Mouse (Mus musculus) right cerebral cortex, postnatal 36 days (tissue): ENCODE results near the gene Cdr2.
"Not testable (repeated sequence)": the region's sequence is repeated elsewhere in the genome, so short reads cannot be mapped to it uniquely, and the experiment has no call there.

Source experiments
- DNase-seq, 2 experiments: peaks; one replicate each; pipeline ENCODE4 v3.0.0; 2022; ENCODE audit warnings: low spot score in 2 of 2, mixed read lengths in 1 of 2

Gene Cdr2

DNA sequence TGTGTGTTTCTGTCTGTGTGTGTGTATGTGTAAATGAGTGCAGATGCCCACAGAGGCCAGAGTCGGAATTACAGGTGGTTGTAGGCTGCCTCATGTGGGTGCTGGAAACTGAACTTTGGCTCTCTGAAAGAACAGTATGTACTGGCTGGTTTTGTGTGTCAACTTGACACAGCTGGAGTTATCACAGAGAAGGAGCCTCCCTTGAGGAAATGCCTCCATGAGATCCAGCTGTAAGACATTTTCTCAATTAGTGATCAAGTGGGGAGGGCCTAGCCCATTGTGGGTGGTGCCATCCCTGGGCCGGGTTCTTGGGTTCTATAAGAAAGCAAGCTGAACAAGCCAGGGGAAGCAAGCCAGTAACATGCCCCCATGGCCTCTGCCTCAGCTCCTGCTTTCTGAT lies 9.6 kb downstream of the Cdr2 start:
- DNase-seq: not testable (repeated sequence)

- DNase-seq: no peak
Observed at GRCm38 (mm10) chr7:120970112-120970511, 12.0 kb downstream of the Cdr2 start.

DNA sequence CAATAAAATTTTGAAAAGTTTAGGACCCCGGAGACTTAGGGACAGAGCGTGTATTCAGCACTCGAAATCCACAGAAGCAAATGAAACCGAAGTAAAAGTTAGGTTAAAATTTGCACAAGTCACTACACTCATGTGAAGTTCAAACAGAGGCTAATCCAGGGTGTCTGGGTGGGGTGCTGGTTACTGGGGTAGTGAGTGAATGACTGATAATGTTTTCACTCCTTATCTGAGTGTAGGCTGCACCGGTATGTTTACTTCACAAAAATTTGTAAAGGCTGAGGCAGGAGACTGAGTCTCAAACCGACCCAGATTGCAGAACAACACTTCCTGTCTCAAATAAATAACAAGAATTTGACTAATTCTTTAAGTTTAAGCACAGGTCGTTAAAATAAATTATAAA lies 12.9 kb downstream of the Cdr2 start:
- no peak for DNase-seq

GRCm38 (mm10) chr7:120963126-120963525 lies 19.0 kb downstream of the Cdr2 start:
- no peak for DNase-seq

DNA sequence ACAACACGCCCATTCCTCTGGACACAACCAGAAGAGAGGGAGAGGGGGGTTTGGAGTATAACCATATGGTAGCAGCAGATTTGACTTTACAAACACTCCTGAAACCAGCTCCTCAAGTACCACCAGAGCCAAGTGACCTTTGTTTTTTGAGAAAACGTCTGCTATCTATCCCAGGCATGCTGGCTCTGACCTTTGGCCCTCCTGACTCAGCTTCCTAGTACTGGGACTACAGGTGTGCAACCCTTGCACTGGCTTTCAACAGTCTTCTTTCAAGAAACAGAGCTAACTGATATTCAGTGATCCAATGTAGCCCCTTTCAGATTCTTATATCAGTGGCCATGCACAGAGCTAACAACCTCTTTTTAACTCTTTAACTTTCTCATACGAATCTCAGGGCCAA lies 20.2 kb downstream of the Cdr2 start:
- no peak for DNase-seq

DNA sequence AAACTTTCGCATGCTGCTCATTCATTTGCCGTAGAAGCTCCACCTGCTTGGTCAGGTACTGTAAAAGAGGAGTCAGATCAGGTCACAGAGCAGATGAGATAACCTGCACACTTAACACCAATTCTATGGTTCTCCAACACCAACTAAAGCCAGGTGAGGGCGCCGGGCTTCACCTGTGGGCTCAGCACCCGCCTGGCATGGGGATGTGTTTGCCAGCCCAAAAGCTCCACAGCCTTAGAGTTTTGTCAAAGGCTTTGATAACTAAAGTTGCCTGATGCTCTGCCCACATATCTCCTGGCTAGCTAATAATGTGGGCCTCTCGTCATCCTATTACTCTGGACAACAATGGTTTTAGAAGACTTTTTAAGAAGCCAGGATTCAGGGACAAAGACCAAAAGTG lies 21.5 kb downstream of the Cdr2 start:
- DNase-seq: no peak

GRCm38 (mm10) chr7:120960116-120960515 lies 22.0 kb downstream of the Cdr2 start:
- no peak for DNase-seq

DNA sequence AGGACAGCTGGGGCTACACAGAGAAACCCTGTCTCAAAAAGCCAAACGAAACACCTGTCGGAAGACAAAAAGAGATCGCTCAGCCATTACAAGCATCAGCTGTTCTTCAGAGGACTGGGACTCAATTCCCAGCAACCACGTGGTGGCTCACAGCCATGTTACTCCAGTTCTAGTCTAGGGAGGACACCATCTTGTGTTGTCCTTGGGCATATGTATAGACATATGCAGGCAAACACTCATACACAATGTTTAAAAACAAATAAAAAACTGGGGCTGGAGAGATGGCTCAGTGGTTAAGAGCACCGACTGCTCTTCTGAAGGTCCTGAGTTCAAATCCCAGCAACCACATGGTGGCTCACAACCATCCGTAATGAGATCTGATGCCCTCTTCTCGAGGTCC lies 28.5 kb downstream of the Cdr2 start:
- not testable (repeated sequence) for DNase-seq

GRCm38 (mm10) chr7:120943936-120944509 lies 38.1 kb downstream of the Cdr2 start:
- DNase-seq: no peak

DNA sequence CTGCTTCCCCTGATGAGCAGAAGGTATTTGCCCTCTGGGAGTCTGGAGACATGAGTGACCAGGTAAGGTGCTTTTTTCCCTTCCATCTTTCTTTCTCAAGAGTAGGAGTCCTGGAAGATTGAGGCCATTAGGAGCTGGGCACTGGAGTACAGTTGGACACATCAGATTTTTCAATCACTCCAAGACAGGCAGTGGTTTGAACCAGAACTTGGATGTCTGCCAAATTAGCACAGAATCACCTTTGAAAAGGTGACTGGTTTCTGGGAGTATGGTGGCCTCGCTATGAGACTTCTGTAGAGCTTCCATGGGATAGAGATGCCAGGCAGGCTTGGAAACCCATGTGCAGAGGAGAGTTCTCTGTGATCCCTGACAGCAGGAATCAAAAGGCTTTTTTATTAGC lies 39.6 kb downstream of the Cdr2 start:
- DNase-seq: no peak

DNA sequence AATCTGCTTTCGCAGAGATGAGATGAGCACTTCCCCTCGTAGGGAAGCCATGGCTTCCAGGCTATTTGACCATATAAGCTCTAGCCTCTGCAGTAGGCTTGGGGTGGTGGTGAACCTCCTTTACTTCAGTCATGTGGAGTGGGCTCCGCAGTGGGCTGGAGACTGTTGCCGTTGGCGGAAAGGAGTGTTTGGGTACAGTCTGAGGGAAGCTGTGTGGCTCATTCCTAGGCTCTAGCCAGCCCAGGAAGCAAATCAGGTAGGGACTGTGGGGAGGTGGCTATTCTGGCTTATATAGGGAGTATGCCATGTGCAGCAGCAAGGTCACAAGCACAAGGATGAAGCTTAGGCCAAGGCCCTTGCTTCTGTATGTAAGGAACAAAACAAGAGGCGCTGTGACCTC lies 40.9 kb downstream of the Cdr2 start:
- no peak for DNase-seq

GRCm38 (mm10) chr7:120940343-120940742 lies 41.8 kb downstream of the Cdr2 start:
- DNase-seq: no peak

DNA sequence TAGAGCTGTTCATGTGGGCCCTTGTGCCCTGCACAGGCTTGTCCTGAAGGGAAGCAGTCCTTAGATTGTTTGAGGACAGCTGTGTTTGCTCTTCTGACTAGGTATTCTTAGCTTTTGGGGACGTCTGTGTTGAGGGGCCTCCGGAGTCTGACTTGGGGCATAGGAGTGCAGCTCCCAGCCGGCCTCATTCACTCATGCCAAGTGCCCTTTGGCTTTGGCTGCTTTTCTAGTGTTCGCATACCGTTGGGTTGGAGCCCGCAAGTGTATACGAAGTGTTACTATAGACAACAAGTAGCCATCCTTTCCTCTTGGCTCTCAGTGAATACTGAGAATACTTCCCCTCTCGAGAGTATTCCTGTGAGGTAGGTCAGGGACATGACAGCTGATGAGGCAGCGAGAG lies 43.9 kb downstream of the Cdr2 start:
- DNase-seq: no peak

DNA sequence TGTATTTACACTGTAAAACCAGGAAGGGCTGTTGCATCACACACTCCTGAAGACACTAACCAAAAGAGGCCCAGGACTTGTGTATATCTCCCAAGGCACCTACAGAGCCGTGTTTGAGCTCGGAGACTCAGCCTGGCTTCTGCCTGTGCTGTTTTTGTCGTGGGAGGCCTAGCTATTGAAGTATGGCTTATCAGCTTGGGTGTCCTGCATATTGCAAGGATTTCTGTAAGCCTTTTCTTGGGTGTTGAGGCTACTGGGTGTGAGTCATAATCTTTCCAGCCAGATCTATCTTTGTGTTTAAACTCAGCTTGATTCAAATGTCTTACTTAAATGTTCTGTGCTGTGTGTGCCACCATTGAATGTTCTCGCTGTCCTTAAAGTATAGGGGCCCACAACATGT lies 45.6 kb downstream of the Cdr2 start:
- DNase-seq: no peak

DNA sequence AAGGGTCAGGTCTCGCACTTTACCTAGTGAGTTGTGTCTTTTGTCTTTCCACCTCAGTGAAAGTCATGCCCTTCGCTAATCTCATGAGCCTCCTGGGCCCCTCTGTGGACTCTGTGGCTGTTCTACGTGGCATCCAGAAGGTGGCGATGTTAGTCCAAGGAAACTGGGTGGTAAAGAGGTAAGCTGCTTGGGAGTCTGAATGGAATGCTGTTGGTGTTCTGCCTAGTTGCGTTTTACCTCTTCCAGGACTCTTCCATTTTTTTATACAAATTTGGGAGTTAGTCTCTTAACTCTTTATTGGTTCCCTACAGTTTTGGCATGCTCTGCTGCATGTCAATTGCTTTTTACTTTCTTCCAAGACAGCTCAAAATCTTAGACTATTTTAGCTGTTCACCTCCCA lies 47.4 kb downstream of the Cdr2 start:
- no peak for DNase-seq

DNA sequence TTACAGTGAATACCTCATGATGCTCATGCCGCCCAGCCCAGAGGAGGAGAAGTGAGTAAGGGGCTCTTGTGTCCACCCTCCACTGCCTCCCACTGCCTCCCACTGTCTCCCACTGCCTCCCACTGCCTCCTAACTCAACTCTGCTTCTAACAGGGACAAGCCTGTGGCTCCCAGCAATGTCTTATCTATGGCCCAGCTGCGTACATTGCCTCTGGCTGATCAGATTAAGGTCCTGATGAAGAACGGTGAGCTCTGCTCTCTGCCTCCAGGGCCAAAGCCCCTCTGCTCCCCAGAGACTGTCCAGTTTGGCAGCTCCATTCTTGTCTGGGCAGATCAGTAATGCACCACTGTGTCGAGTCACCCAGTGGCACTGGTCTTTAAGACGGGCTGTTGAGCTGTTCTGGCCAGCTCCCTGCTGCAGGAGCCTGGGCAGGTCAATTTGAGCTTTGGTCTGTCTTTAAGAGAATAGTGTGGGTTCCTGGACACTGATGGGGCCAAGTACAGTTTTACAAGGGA lies 48.4 kb downstream of the Cdr2 start:
- DNase-seq: no peak

DNA sequence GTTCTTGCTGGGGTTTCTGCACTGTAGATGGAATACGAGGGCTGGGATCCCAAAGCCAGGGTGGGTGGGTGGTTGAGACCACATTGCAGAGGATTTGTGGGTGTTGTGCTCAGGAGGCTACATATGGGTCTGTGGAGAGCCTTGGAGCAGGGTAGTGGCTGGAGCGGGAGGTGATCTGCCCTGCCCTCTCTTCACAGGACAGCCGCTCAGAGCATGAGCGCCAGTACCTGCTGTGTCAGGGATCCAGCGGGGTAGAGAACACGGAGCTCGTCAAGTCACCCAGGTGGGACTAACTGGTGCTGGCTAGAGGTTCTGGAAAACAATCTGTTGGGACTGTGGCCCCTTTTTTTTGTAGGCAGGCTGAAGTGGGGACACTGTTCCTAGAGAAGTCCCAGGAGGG lies 49.0 kb downstream of the Cdr2 start:
- DNase-seq: no peak

DNA sequence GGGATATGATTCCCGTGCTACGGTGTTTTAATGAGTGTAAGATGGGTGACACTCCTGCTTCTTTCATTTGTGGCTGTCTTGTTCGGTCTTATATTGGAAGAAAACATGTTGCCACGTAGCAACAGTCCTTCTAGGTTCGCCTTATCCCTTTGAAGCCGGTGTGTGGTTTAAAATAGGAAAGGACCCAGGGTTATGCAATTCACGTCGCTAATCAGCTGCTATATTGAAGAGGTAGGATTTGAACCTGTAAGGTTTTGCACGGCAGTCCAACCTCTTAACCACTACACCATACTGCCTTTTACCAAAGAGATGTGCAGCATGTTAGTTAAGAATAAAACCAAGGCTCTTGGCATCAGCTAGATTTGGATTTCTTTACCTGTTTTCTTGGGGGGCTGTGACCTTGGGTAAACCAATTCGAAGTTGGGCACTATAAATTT lies 63.6 kb downstream of the Cdr2 start:
- DNase-seq: peak in 1 of 2 experiments; percentile 56

DNA sequence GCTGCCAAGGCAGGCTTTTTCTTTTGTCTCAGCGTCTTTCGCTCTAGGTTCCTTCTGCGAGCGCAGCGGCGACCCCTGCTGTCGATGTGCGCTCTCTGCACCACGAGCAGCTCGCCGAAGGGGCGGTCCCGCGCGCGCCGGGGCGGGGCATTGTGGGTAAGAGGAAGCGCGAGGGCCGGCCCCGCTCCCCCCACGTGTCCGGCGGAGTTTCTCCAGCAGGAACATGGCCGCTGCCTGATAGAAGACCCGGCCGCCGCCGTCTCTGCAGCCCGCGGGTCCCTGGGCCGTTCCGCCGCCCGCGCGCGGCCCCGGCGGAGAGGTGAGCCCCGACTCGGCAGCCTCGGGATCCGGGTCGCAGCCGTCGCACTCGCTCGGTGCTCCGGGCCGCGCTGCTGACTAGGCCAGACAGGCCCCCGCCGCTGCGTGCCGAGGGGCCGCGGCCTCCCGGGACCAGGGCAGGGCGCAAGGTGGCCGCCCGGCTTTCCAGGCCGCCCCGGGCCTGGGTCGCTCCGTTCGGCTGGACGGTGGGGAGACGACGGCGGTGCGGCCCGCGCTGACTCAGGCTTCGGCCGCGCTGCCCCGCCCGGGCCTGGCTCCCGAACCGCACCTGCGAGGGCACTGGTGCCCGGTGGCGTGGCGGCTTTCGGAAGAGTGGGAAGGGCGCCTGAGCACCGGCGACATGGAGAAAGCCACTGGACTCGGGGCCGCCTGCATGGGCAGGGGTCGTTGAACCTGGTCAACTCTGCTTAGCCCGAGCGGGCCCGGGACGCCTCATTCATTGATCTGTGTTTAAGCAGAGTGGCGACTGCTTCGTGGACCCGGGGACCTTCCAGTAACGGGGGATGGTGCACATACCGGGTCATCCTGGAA lies 64.3 kb downstream of the Cdr2 start, which contains the start of gene Polr3e:
TSS of gene Polr3e (plus strand) at position 153 of the 870 bp plus-strand sequence.
- DNase-seq: peak; percentile 99

DNA sequence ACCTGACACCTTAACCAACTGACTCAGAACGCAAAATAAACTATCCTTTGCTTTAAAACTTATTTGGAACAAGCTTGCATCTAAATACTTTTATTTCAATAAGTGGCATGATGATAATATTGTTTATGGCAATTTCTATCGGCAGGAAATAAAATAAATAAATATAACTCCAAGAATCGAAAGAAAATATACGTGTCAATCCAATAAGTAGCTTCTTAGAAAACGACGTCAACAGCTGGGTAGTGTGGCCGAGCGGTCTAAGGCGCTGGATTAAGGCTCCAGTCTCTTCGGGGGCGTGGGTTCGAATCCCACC lies 64.9 kb downstream of the Cdr2 start:
- DNase-seq: no peak

DNA sequence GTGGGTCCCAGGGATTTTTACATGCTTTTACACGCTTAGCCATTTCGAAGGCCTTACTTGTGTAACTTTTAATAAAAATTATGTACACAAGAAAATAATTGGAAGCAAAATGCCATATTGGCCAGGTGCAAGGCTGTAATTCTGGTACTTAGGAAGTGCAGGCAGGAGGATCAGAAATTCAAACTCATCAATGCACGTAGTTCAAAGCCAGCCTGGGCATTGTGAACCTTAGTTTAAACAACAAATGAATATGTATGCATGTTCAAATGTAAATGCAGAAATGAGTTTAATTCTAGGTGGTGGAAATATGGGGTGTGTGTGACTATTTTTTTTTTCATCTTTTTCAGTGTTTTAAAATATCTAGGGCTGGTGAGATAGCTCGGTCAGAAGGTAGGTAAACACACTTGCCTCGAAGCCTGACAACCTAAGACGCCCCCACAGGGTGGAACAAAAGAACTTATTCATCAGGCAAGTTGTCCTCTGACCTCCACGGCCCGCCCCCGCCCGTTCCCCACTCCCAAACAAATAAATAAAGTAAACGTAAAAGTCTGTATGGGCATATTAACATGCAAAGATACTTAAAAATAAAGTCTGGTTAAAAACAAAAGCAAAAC lies 65.7 kb downstream of the Cdr2 start:
- DNase-seq: no peak

DNA sequence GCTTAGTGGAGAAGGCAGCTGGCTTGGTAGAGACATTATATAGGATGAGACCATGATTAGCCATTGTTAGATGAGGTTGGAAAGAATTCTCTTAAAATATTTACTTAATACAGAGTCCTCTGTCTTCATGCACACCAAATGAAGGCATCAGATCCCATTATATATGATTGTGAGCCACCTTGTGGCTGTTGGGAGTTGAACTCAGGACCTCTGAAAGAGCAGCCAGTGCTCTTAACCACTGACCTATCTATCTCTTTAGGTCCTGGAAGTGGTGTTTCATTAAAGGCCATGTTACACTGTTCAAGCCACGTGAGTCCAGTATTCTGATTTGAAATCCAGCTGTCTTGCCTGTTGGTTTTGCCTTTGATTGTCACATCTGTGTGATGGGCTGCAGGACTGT lies 68.8 kb downstream of the Cdr2 start:
- DNase-seq: no peak

DNA sequence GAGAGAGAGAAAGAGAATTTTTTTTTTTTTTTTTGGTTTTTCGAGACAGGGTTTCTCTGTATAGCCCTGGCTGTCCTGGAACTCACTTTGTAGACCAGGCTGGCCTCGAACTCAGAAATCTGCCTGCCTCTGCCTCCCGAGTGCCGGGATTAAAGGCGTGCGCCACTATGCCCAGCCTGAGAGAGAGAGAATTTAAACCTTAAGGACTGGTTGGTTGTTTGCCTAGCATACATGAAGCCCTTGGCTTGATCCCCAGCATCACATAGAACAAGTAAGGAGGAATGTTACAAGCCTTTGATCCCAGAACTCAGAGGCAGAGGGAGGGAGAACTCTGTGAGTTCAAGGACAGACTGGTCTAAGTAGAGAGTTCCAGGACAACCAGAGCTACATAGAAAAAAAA lies 70.8 kb downstream of the Cdr2 start:
- not testable (repeated sequence) for DNase-seq
